Mouse (Mus musculus) erythroblast, embryonic 14.5 days (primary cell): ENCODE data around the gene Smagp. TPM values are rescaled to one million over a fixed set of nuclear protein-coding genes. Genes with fewer than 3 reads are reported as not detected.

Source experiments
- H3K27me3 ChIP-seq: 2 replicates; pipeline ENCODE4 v1.6.1; 2012; ENCODE audit warnings: inconsistent platforms; ENCODE audit not compliant: control insufficient read depth
- H3K36me3 ChIP-seq: 2 replicates; pipeline ENCODE4 v1.6.1; 2012; ENCODE audit warnings: mild to moderate bottlenecking, inconsistent platforms; ENCODE audit not compliant: control insufficient read depth
- H3K4me1 ChIP-seq: 2 replicates; pipeline ENCODE4 v1.6.1; 2012; ENCODE audit warnings: inconsistent platforms; ENCODE audit not compliant: control insufficient read depth
- H3K4me3 ChIP-seq: replicated peaks from 2 replicates; pipeline ENCODE3; 2012; ENCODE audit warnings: moderate library complexity, mild to moderate bottlenecking, inconsistent platforms
- H3K9me3 ChIP-seq: 2 replicates; pipeline ENCODE4 v1.6.1; 2012; ENCODE audit warnings: low read length, inconsistent platforms, mixed read lengths; ENCODE audit not compliant: control insufficient read depth
- GATA1 ChIP-seq: IDR thresholded peaks from 2 replicates; pipeline ENCODE4 v1.6.1; 2012; ENCODE audit warnings: low read length, inconsistent platforms, mixed read lengths
- TAL1 ChIP-seq: IDR thresholded peaks from 3 replicates; pipeline ENCODE4 v1.6.1; 2012; ENCODE audit warnings: low read length, inconsistent platforms, mixed read lengths
- polyA plus RNA-seq: library from polyadenylated mRNA; stranded (reverse); fragments of >175 nt; gene quantifications from 2 replicates; pipeline ENCODE4 v1.2.3, GENCODE M21; 2012

Smagp gene
- polyA plus RNA-seq, 1 experiment, result 0.44 TPM

GRCm38 (mm10) chr15:100590436-100590835, 46.3 kb downstream of the Smagp start:
- TF ChIP-seq GATA1 (no peak), TAL1 (no peak)

DNA sequence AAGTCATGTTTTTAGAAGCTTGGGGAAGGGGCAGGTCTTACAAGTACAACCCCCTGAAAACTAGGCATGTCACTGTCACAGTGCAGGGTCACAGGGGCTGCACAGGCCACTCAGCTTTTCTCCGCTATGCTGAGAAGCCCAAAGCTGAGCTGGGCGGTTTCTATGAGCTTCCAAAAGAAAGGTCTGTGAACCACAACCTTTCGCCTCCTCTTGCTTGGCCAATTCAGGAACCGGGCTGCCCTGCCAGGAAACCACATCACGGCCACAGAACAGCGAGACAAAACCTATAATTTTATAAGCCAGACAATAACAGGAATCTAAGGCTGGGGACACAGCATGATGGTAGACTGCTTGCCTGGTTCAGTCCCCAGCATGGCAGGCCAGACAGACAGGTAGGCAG, 48.4 kb downstream of the Smagp start:
- no peaks in the 10 kb centered on the region for H3K36me3 ChIP-seq
- H3K4me3 ChIP-seq, result no peak overlapping the region
- TF ChIP-seq GATA1 (no peak), TAL1 (no peak)
- peaks cover 7% of the 10 kb centered on the region; the same call in 1 of the 2 replicates for H3K27me3 ChIP-seq
- 0 out of 2 replicates have a peak, but pooled peaks cover 2% of the 10 kb centered on the region for H3K9me3 ChIP-seq
- no peaks in the 10 kb centered on the region for H3K4me1 ChIP-seq

More at GRCm38 (mm10) chr15:100590436-100590835, 46.3 kb downstream of the Smagp start:
- Histone ChIP-seq H3K36me3 (no peaks in the 10 kb centered on the region), H3K4me3 (no peak overlapping the region), H3K27me3 (peaks cover 13% of the 10 kb centered on the region), H3K4me1 (no peaks in the 10 kb centered on the region), H3K9me3 (no peaks in the 10 kb centered on the region)

- no peak for TF ChIP-seq GATA1
- Histone ChIP-seq H3K27me3 (peaks cover 6% of the 10 kb centered on the region), H3K4me3 (no peak overlapping the region), H3K9me3 (0 out of 2 replicates have a peak, but pooled peaks cover 2% of the 10 kb centered on the region), H3K36me3 (no peaks in the 10 kb centered on the region), H3K4me1 (no peaks in the 10 kb centered on the region)
Observed at GRCm38 (mm10) chr15:100587166-100587565, 49.6 kb downstream of the Smagp start.

- Histone ChIP-seq H3K27me3 (peaks cover 3% of the 10 kb centered on the region), H3K4me1 (no peaks in the 10 kb centered on the region), H3K4me3 (no peak overlapping the region), H3K36me3 (no peaks in the 10 kb centered on the region), H3K9me3 (0 out of 2 replicates have a peak, but pooled peaks cover 2% of the 10 kb centered on the region)
- TF ChIP-seq GATA1, result no peak
- no peak for TF ChIP-seq TAL1
Observed at GRCm38 (mm10) chr15:100585931-100586330, 50.8 kb downstream of the Smagp start.

- Histone ChIP-seq H3K27me3 (peaks cover 5% of the 10 kb centered on the region), H3K4me1 (no peaks in the 10 kb centered on the region), H3K9me3 (0 out of 2 replicates have a peak, but pooled peaks cover 2% of the 10 kb centered on the region), H3K36me3 (no peaks in the 10 kb centered on the region), H3K4me3 (no peak overlapping the region)
- TF ChIP-seq GATA1 (no peak), TAL1 (no peak)
Observed at GRCm38 (mm10) chr15:100580108-100580507, 56.6 kb downstream of the Smagp start.

- Histone ChIP-seq H3K27me3 (peaks cover 4% of the 10 kb centered on the region), H3K4me1 (no peaks in the 10 kb centered on the region), H3K9me3 (no peaks in the 10 kb centered on the region), H3K4me3 (no peak overlapping the region), H3K36me3 (no peaks in the 10 kb centered on the region)
- TF ChIP-seq TAL1, result no peak
- no peak for TF ChIP-seq GATA1
Observed at GRCm38 (mm10) chr15:100577972-100578371, 58.8 kb downstream of the Smagp start.

- Histone ChIP-seq H3K27me3 (peaks cover 2% of the 10 kb centered on the region; the same call in 1 of the 2 replicates), H3K4me3 (no peak overlapping the region), H3K36me3 (no peaks in the 10 kb centered on the region), H3K4me1 (no peaks in the 10 kb centered on the region), H3K9me3 (no peaks in the 10 kb centered on the region)
- TF ChIP-seq TAL1, result no peak
Observed at GRCm38 (mm10) chr15:100576810-100577209, 59.9 kb downstream of the Smagp start.

GRCm38 (mm10) chr15:100576392-100576791, 60.3 kb downstream of the Smagp start:
- H3K36me3 ChIP-seq, result no peaks in the 10 kb centered on the region
- no peak overlapping the region for H3K4me3 ChIP-seq
- H3K27me3 ChIP-seq, result peaks cover 2% of the 10 kb centered on the region; the same call in 1 of the 2 replicates
- H3K4me1 ChIP-seq, result no peaks in the 10 kb centered on the region
- no peaks in the 10 kb centered on the region for H3K9me3 ChIP-seq
- no peak for TF ChIP-seq GATA1
- TF ChIP-seq TAL1, result no peak

- Histone ChIP-seq H3K36me3 (no peaks in the 10 kb centered on the region), H3K4me3 (no peak overlapping the region), H3K9me3 (no peaks in the 10 kb centered on the region), H3K27me3 (peaks cover 2% of the 10 kb centered on the region; the same call in 1 of the 2 replicates), H3K4me1 (no peaks in the 10 kb centered on the region)
- no peak for TF ChIP-seq GATA1
- TF ChIP-seq TAL1, result no peak
Observed at GRCm38 (mm10) chr15:100575366-100575765, 61.4 kb downstream of the Smagp start.

DNA sequence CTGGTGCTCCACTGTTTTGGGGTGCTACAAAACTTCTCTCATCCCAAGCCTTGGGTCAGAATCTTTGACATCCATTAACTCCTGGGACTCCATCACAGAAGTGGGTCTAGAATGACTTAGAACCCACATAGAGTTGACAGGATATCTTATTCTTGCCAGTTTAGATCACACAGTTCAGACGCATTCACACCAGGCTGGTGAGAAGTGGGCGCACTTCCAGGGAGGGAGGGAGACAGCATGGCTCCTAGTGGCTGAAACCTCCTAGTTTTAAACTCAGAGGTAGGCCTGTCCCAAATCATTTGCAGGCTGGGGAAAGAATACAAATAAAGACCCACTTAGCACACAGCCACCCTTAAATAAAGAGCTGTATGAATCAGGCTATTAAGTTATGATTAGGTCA, 62.4 kb downstream of the Smagp start:
- TF ChIP-seq GATA1 (no peak), TAL1 (no peak)
- Histone ChIP-seq H3K36me3 (no peaks in the 10 kb centered on the region), H3K4me3 (no peak overlapping the region), H3K9me3 (no peaks in the 10 kb centered on the region), H3K27me3 (peaks cover 4% of the 10 kb centered on the region), H3K4me1 (no peaks in the 10 kb centered on the region)
